Mouse (Mus musculus): ENCODE results near the gene Tex19.1.

DNA sequence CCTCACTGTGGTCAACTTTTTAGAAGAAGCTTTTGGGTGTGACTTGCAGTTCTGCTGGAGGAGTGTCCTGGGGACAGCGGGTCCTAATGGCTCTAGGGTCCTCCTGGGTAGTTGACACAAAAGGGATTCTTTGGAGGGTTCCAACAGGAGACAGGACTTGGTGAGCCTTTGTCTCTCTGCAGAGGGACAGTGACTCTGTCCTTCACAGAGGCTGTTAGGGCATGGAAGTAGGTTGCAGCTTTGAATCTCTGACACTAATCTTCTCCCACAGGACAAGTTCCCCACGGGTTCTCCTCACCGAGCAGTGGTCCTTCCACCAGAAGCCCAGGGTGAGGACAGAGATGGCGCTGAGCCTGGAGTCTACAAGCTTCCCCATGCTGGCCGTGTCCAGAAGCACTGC is 14.0 kb downstream of the Tex19.1 start, which contains the start of gene Uts2r:
- TF ChIP-seq CTCF (conservative IDR thresholded peaks at IDR 0.05; ENCODE audit: insufficient read depth, insufficient read length, low read depth, low read length), result no peak
- no peak for TF ChIP-seq POLR2A (IDR thresholded peaks at IDR 0.05; ENCODE audit: low read depth, low read length)

Measured in kidney, adult 2 months (tissue).